Mouse (Mus musculus): ENCODE results near the gene Trim43c.
"Not testable (repeated sequence)": the region's sequence is repeated elsewhere in the genome, so short reads cannot be mapped to it uniquely, and the experiment has no call there.

GRCm38 (mm10) chr9:88853072-88853471 is 14.1 kb downstream of the Trim43c start:
- not testable (repeated sequence) for TF ChIP-seq CTCF, POLR2A (IDR thresholded peaks at IDR 0.05; ENCODE audit: insufficient read depth, low read depth, low read length)

All from olfactory bulb, adult 2 months (tissue).